Mouse (Mus musculus) neutrophil, adult 5-6 weeks (primary cell): ENCODE measurements around the gene Gfi1b. TPM values are rescaled to one million over a fixed set of nuclear protein-coding genes. Genes with fewer than 3 reads are reported as not detected.

ENCODE experiments used
- ATAC-seq: fragments of 151-379, 151-347 bp; 2 replicates; pipeline ENCODE4 v1.8.0; 2017; ENCODE audit warnings: mild to moderate bottlenecking, moderate TSS enrichment; ENCODE audit not compliant: insufficient number of reproducible peaks, poor library complexity, low FRiP score, severe bottlenecking; ENCODE audit errors: extremely low read depth
- total RNA-seq: library from RNA; stranded (forward); fragments of 200-1000 nt; gene quantifications from 2 replicates; pipeline ENCODE4 v1.2.3, GENCODE M21; 2017

The Gfi1b gene
- total RNA-seq: 0.35 and 0.98 TPM in 2 replicates

DNA sequence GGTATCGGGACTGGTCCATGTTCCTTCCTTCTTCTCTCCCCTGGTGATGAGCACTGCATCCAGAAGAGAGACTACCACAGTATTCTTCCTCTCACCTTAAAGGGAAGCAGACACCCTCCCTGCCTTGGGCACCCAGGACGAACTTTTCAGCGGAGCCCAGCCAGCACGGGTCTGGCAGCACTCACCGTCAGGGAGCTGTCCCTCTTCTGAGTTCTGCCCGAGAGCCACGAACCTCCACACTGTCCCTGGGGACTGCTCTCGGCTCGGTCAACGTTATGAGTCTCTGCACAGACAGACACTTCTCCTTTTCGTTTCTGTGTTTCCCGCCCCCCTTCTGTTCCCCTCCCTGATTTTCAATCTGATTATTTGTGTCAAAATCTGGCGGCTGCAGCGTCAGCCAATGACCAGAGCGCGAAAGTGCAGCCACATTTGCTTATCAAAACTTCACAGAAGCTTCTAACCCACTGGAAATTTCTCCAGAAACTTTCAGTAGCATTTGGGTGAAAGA is at the start of gene Gfi1b:
Gfi1b (minus strand) TSS at position 319 of the 508 bp plus-strand sequence.
- ATAC-seq: peak; percentile 77

- no peak for ATAC-seq
Observed at GRCm38 (mm10) chr2:28671438-28671837, 49.7 kb upstream of the Gfi1b start.

DNA sequence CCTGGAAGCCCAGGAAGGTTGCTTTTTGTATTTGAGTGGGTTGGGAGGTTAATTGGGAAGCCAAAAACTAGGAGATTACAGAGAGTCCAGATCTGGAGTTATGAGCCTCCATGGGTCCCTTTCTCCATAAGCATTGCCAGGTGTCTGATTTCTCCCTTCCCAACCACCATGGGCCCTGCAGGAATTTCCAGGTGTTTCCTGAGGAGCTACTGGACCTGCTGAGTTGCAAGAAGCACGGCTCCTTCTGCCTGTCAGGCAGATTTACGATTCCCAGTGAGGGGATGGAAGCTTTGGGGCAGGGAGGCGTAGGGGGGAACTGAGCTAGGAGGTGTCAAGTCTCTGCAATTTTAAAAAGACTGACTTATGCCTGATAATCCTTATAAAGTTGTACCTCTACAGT is 44.0 kb upstream of the Gfi1b start:
- no peak for ATAC-seq

GRCm38 (mm10) chr2:28662891-28663290 is 41.1 kb upstream of the Gfi1b start:
- ATAC-seq: no peak

DNA sequence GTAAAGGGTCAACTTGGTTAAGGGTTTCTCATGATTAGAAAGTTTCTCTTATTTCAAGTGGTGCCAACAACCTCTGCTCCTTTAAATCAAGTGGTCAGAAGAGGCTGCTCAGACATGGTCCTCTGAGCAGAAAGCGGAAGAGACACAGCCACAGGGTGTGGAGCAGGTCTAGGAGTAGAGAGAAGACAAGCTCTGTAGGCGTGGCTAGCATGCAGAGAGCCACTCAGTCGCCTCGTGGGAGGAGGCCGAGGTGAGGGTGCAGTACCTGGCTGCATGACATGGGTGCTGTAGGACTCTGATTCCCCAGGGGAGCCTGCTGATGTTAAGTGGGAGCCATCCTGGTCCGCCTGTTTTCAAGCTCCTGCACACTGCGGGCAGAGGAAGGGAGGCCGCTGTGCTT is 34.4 kb upstream of the Gfi1b start:
- no peak for ATAC-seq

- ATAC-seq: 0 out of 2 replicates have a peak, but pooled peaks have one; percentile 23
Observed at GRCm38 (mm10) chr2:28654295-28654694, 32.5 kb upstream of the Gfi1b start.

DNA sequence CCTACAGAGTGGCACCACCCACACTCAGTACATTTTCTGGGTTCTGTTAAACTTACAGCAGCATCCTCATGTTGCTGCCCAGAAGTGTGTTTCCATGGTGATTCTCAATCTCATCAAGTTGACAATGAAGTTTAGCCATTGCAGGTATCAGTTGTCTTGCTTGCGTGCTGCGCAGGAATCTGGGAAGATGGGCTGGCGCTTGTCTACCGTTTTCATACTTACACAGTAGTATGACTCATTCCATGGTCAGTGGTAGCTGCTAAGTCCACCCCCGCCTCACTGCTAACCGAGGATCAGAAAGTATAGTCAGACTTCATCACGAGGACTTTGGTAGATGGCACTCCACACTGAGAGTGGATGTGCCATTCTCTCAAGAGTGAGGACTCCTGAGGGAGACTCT is 31.6 kb upstream of the Gfi1b start:
- ATAC-seq: no peak

- ATAC-seq: no peak
Observed at GRCm38 (mm10) chr2:28650526-28650925, 28.7 kb upstream of the Gfi1b start.

DNA sequence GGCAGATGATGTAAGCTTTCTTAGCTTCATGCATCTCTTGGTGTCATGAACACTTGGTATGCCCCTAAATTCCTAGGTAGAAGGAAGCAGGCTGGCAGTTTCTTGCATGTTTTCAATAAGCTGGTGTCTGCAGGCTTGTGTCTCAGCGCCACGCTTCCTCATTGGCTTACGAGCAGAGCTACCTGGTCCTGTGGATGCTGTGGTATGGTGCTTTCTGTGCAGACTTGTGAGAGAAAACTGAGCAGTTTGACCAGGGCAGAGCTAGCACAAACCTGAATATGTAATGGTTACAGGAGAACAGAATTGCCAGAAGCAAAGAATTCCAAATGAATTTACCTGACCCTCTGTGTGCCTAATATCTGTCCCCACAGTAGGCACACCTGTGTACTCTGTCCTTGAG is 21.3 kb upstream of the Gfi1b start:
- ATAC-seq: no peak

DNA sequence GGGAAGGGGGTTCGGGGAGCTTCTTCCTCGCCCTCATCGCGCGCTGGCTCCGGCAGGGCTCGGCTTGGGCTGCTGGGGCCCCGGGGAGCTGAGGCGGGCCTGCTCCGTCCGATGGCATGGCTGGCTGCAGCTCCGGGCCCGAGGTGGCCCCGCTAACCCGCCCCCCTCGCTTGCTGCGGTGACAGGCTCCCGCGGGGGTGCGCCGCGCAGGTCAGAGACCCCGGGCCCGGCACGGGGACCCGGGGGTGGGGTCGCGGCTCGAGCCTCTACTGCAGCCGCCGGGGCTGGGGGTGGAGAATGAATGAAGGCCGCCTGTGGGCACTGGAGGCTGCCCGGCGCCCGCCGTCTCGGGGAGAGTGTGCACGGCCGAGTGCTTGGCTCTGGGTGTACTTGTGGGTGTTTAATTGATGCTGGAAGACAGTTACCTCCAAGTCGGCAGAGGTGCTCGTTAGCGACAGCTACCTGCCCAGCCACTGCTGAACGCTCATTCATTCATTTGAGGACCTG is 19.7 kb upstream of the Gfi1b start:
- no peak for ATAC-seq

DNA sequence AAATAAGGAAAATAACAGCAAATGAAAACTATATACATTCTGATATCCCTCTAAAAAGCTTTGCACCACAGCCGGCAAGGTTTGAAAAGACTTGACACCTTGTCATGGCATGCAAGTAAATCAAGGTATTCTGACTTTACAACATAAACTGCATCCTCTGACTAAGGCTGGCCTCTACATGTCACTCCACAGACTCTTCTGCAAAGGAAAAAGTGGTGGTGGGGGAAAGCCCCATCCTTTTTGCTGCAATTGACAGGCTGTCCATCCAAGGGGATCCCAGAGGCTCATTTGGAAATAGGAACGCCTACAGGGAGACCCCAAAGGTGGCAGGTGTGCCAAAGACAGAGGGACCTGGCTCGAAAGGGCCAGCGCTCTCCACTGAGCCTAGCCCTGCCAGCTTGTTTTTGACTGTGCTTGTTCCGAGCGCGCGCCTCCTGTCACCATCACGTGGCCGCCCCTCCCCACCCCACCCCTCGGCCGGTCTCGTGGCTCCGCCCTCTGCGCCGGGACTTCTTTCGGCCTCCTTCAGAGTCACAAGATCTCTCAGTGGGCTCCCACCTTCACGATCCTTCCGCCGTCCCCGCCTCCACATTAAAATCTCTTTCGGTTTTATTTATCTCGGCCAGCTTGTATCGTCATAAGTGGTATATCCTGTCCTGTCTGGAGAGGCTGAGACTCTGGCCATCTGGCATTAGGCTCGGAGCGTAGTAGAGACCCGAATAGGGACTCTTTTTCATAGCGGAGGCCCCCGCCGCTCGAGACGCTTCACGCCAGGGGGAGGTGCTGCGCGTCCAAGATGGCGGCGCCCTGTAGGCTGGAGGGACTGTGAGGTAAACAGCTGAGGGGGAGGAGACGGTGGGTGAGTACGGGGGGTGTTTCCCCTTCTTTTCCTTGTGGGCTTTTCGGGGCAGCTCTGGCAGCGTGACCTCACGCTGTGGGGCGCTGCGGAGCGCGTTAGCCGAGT is 19.0 kb upstream of the Gfi1b start, which contains the start of gene Tsc1:
Tsc1 (plus strand) TSS at position 768 of the 964 bp plus-strand sequence.
- ATAC-seq: peak; percentile 92

GRCm38 (mm10) chr2:28639794-28640193 is 18.0 kb upstream of the Gfi1b start:
- ATAC-seq: no peak

GRCm38 (mm10) chr2:28638886-28639285 is 17.1 kb upstream of the Gfi1b start:
- ATAC-seq: no peak

DNA sequence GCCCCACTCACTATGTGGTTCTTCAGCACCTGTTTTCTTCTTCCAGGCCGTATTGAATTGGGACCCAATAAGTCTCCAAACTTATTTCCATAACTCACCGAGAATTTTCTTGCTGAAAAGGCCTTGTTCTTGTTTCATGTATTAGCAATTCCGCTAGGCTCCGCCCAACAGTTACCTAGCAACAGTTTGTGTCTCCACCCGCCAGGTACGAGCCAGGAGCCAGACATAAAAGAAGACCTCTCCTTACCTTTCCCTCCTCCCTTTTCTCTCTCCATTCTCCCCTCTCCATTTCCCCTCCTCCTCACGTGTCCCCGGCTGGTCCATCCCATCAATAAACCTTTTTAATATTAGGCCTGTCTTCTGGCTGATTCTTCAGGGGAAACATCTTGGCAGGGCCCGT is 16.6 kb upstream of the Gfi1b start:
- no peak for ATAC-seq

- ATAC-seq: no peak
Observed at GRCm38 (mm10) chr2:28637106-28637845, 15.5 kb upstream of the Gfi1b start.

DNA sequence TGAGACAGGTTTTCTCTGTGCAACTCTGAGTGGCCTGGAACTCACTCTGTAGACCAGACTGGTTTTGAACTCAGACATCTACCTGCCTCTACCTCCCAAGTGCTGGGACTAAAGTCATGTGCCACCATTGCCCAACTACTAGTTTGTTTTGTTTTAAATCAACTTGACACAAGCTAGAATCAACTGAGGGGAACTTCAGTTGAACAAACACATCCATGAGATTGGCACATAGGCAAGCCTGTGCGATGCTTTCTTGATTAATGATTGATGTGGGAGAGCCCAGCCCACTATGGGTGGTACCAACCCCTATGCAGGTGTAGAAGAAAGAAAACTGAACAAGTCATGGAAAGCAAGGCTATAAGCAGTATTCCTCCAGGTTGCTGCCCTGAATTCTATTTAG is 13.4 kb upstream of the Gfi1b start:
- ATAC-seq: no peak

DNA sequence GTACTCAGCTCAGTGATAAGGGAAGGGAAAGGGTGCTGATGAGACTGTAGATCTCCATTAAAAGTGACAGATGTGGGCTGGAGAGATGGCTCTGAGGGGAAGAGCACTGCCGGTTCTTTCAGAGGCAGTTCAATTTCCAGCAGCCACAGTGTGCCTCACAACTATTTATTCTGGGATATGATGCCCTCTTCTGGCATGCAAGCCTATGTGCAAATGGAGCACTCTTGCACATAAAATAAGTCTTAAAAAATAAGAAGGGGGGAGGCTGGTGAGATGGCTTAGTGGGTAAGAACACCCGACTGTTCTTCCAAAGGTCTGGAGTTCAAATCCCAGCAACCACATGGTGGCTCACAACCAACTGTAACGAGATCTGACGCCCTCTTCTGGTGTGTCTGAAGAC is 11.4 kb upstream of the Gfi1b start:
- no peak for ATAC-seq

- no peak for ATAC-seq
Observed at GRCm38 (mm10) chr2:28632626-28633025, 10.8 kb upstream of the Gfi1b start.

DNA sequence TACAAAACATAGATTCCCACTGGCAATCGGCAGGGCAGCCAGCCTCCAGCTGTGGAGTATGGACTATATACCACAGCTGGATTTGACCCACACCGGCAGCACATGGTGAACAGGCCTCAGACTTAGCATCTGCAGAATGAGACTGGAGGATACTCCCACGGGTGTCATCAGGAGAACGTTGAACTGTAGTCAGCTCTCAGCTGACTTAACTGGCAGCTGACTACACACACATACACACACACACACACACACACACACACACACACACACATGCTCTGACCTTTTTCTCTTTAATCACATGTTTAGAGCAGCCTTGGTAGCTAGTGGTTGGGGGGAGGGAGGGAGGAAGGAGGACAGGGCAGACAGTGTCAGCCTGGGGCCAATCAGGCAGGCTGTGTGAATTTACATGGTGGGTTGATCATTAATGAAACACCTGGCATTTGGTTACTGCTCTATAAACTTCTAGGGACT is 8.2 kb upstream of the Gfi1b start:
- no peak for ATAC-seq
